Mouse (Mus musculus) ES-E14 (cell line): ENCODE measurements around the gene Fam208b. TPM values are rescaled to one million over a fixed set of nuclear protein-coding genes. Genes with fewer than 3 reads are reported as not detected.
"Not testable (repeated sequence)": the region's sequence is repeated elsewhere in the genome, so short reads cannot be mapped to it uniquely, and the experiment has no call there.

Experiments used
- DNase-seq: peaks from one replicate; pipeline ENCODE4 v3.0.0-alpha.2; 2013; ENCODE audit warnings: low read depth, low spot score
- H3K27ac ChIP-seq: 2 replicates; pipeline ENCODE4 v1.5.1; 2012; ENCODE audit warnings: low read depth, mild to moderate bottlenecking, low read length, moderate library complexity, mixed read lengths; ENCODE audit not compliant: poor library complexity, insufficient read depth, severe bottlenecking
- H3K36me3 ChIP-seq: 2 replicates; pipeline ENCODE4 v1.6.1; 2012; ENCODE audit warnings: mild to moderate bottlenecking, low read length, moderate library complexity, mixed read lengths; ENCODE audit not compliant: control insufficient read depth, poor library complexity, insufficient read depth, severe bottlenecking
- H3K4me1 ChIP-seq, 2 experiments: fragments of 150-350 bp in 1 of 2; sonication (generic) in 1 of 2; 2 replicates each; pipeline ENCODE4 v1.6.1; 2012; ENCODE audit warnings: low read length in 2 of 2, mild to moderate bottlenecking in 1 of 2, mixed read lengths in 1 of 2; ENCODE audit not compliant: control insufficient read depth in 2 of 2, insufficient read depth in 2 of 2, poor library complexity in 1 of 2
- H3K4me3 ChIP-seq, 2 experiments: fragments of 150-350 bp in 1 of 2; sonication (generic) in 1 of 2; 2 replicates each; pipeline ENCODE4 v1.5.1; 2012; ENCODE audit warnings: low read length in 2 of 2, low read depth in 1 of 2, mild to moderate bottlenecking in 1 of 2, mixed read lengths in 1 of 2; ENCODE audit not compliant: insufficient read depth in 1 of 2, poor library complexity in 1 of 2, severe bottlenecking in 1 of 2
- H3K9ac ChIP-seq: 2 replicates; pipeline ENCODE4 v1.6.1; 2012; ENCODE audit warnings: low read depth, mild to moderate bottlenecking, low read length, mixed read lengths; ENCODE audit not compliant: poor library complexity, insufficient read depth, severe bottlenecking
- H3K9me3 ChIP-seq: fragments of 150-350 bp; sonication (generic); 2 replicates; pipeline ENCODE4 v1.6.1; 2012; ENCODE audit warnings: low read depth, mild to moderate bottlenecking, low read length; ENCODE audit not compliant: control insufficient read depth, insufficient read depth
- CHD2 ChIP-seq: IDR thresholded peaks from 2 replicates; pipeline ENCODE4 v1.6.1; 2014; ENCODE audit warnings: mild to moderate bottlenecking, low read depth, low read length, inconsistent platforms
- HCFC1 ChIP-seq: IDR thresholded peaks from 2 replicates; pipeline ENCODE4 v1.6.1; 2012; ENCODE audit warnings: low read length, inconsistent platforms, borderline replicate concordance; ENCODE audit not compliant: insufficient read depth
- MAFK ChIP-seq: IDR thresholded peaks from 2 replicates; pipeline ENCODE4 v1.6.1; 2014; ENCODE audit warnings: mild to moderate bottlenecking, low read depth, low read length, inconsistent platforms; ENCODE audit not compliant: insufficient read depth
- ZC3H11A ChIP-seq: IDR thresholded peaks from 2 replicates; pipeline ENCODE4 v1.6.1; 2012; ENCODE audit warnings: low read depth, mild to moderate bottlenecking, inconsistent platforms, low read length, borderline replicate concordance
- ZNF384 ChIP-seq: IDR thresholded peaks from 2 replicates; pipeline ENCODE4 v1.6.1; 2012; ENCODE audit warnings: low read depth, low read length, inconsistent platforms
- in situ Hi-C, 2 experiments: fragments of 600-800 bp; cut with MboI; formaldehyde crosslinking; loops; one replicate each; pipeline ENCODE4 v1.15.1; 2025; ENCODE audit warnings: low sequenced_read_pairs in 2 of 2, inconsistent platforms in 1 of 2; ENCODE audit not compliant: unreplicated experiment in 2 of 2
- total RNA-seq: library from RNA; depleted of rRNA; stranded (reverse); fragments of 300-350 nt; gene quantifications from 2 replicates; pipeline ENCODE4 v1.2.3, GENCODE M21; 2012

Gene Fam208b
- total RNA-seq, 1 experiment: 34.9 TPM

DNA sequence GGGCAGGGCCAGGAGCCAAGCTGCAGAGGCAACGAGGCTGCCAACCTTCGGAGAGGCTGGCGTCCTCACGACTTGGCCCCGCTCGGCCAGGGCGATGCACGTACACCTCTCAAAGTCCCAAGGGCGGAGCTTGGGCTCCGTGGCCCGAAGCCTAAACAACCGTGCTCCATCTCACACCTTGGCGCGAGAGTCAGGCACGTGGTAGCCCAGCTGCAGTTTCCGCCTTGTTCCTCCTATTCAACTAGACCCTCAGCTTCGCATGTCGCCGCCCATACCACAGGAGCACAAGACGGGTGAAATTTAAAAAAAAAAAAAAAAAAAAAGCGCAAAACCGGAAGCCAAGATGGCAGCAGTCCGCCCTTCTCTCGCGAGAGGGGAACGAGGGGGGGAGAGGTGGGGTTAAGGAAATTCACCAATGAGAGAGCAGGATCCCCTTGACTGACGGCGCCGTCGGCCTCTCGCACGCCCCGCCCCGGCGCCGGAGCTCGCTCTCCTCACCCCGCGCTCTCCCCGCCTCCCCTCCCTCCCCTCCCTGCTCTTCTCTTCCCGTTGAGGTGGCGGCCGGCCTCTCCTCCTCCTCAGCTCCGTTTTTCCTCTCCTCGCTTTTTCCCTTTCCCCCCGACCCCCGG is 73.2 kb downstream of the Fam208b start, which contains the start of gene Gdi2:
Gene Gdi2 (plus strand): TSS at position 470 of the 629 bp plus-strand sequence.
- peak within 1 kb of the TSS; percentile 91 to 96 for H3K4me3 ChIP-seq
- peaks cover 1% of the 10 kb centered on the region for H3K36me3 ChIP-seq
- no peaks in the 10 kb centered on the region for H3K9me3 ChIP-seq
- peak within 1 kb of the TSS; percentile 99 for H3K9ac ChIP-seq
- in situ Hi-C loops: no loop called here
- peaks cover 6 to 10% of the 10 kb centered on the region in 2 experiments for H3K4me1 ChIP-seq
- peak; percentile 100 for TF ChIP-seq ZNF384
- no peak for TF ChIP-seq MAFK
- TF ChIP-seq CHD2: peak; percentile 100
- TF ChIP-seq HCFC1: peak; percentile 72; the same call in 1 of the 2 replicates
- no peak for TF ChIP-seq ZC3H11A
- peak within 1 kb of the TSS; percentile 96 for H3K27ac ChIP-seq
- peak; percentile 94 for DNase-seq

DNA sequence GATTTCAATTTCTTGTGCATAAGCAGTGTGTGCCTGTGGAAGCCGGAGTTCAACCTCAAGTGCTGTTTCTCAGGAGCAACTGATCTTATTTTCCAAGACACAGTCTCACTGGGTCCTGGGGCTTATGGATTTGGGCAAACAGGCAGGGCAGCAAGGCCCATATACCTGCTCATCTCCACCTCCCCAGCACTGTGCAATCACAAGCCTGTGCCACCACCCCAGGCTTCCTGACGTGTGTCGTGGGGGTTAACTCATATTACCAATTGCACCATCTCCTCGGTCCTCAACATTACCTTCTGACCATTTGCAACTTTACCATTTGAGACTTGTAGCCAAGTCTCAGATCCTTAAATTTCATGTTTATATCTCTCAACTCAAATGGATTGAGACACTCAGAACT is 76.8 kb downstream of the Fam208b start:
- in situ Hi-C loops: no loop called here
- no peak for DNase-seq
- no peaks in the 10 kb centered on the region for H3K9me3 ChIP-seq
- peaks cover 3 to 9% of the 10 kb centered on the region in 2 experiments; a peak in 3 of 4 replicates for H3K4me1 ChIP-seq
- H3K36me3 ChIP-seq: no peaks in the 10 kb centered on the region
- no peak for TF ChIP-seq MAFK
- no peak for TF ChIP-seq ZC3H11A
- no peak for TF ChIP-seq ZNF384
- TF ChIP-seq CHD2: no peak
- no peak for TF ChIP-seq HCFC1
- no peak overlapping the region for H3K4me3 ChIP-seq
- H3K9ac ChIP-seq: no peak overlapping the region
- H3K27ac ChIP-seq: no peak overlapping the region

DNA sequence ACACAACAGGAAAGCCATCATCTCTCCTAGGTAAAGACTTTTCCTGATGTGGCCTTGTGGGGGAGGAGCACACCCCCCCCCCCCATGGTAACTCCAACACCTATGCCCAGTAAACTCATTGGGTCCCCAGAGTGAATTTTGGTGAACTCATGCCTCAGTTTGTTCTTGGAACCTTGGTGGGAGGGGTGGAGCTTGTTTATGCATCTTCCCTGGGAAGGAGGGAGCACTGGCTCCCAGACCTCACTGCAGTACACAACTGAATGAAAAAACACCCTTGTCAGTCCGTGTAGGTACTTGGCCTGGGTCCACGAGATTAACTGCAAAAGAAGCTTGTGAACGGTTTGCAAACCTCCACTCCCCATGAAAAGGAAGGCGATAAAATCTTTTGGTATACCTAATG is 78.5 kb downstream of the Fam208b start:
- in situ Hi-C loops: no loop called here
- Histone ChIP-seq H3K4me1 (peaks cover 3 to 9% of the 10 kb centered on the region in 2 experiments; a peak in 3 of 4 replicates), H3K9ac (peak overlapping the region; percentile 71), H3K27ac (peak overlapping the region; percentile 27), H3K4me3 (peak overlapping the region; percentile 38 to 50), H3K36me3 (no peaks in the 10 kb centered on the region), H3K9me3 (no peaks in the 10 kb centered on the region)
- no peak for DNase-seq
- no peak for TF ChIP-seq ZC3H11A
- TF ChIP-seq HCFC1: no peak
- TF ChIP-seq MAFK: no peak
- TF ChIP-seq ZNF384: no peak
- no peak for TF ChIP-seq CHD2

DNA sequence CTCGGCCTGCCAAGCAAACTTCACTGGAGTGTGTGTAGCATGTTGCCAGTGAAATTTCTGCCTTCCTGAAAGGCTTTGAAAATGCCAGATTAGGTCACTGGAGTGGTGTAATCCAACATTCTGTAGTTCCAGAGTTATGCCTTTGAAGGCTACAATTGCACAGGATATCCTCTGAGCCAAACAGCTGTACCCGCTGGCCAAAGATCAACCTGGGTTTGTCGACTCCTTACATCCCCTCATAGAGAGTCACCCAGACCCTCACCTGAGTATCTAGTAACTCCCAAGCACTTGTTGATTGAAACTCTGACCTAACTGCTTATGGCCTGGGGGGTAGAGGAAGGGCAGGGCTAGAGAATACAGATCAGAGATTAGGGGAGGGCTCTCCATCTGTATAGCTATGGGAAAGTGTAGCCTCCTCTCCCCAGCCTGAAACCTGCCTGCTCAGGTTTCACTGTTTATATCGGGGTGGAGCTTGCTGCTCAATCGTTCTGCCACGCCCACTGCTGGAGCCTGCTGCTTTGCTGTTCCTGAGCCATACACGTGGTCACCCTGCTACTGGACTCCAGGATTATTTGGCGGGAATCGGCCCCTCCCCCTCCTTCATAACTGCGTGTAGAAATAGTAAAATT is 79.1 kb downstream of the Fam208b start:
- Histone ChIP-seq H3K4me3 (peak overlapping the region; percentile 43 to 50), H3K9me3 (no peaks in the 10 kb centered on the region), H3K36me3 (no peaks in the 10 kb centered on the region), H3K4me1 (peaks cover 3 to 9% of the 10 kb centered on the region in 2 experiments; a peak in 3 of 4 replicates), H3K27ac (peak overlapping the region; percentile 83), H3K9ac (peak overlapping the region; percentile 71)
- DNase-seq: peak; percentile 63
- in situ Hi-C loops: no loop called here
- TF ChIP-seq ZNF384: no peak
- no peak for TF ChIP-seq HCFC1
- TF ChIP-seq MAFK: no peak
- no peak for TF ChIP-seq CHD2
- no peak for TF ChIP-seq ZC3H11A

DNA sequence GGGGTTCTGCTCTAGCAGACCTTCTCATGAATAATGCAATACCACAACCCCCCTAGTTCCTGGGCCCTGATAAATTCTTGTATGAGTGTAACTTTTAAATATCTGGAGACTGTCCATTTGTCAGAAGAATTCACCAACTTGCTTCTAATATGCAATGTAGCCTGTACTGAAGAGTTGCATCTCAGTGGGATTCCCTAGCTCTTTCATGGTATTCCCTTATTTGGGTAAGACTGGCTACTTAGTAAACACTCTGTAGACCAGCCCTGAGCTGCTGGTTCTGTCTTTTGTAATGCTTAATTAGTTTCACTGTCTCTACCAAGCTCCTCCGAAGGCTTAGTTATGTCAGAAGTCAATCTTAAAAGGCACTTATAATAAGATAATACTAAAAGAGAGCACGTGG is 79.7 kb downstream of the Fam208b start:
- H3K9me3 ChIP-seq, H3K27ac ChIP-seq, H3K36me3 ChIP-seq, in situ Hi-C loops, H3K9ac ChIP-seq, H3K4me3 ChIP-seq, DNase-seq: not testable (repeated sequence)
- H3K4me1 ChIP-seq: peaks cover 3 to 10% of the 10 kb centered on the region in 2 experiments; a peak in 3 of 4 replicates
